Mouse (Mus musculus): ENCODE measurements around the gene Ppm1h.

- no peak for TF ChIP-seq CTCF (IDR thresholded peaks at IDR 0.05; ENCODE audit: control insufficient read depth, insufficient read depth, low read length)
- no peak for TF ChIP-seq POLR2A (IDR thresholded peaks at IDR 0.05; ENCODE audit: borderline replicate concordance, control insufficient read depth, low read depth, low read length)
These were observed 26.0 kb upstream of the Ppm1h start for GRCm38 (mm10) chr10:122652578-122652977.

Measured in bone marrow, adult 2 months (tissue).